Mouse (Mus musculus) intestine, postnatal 0 days (tissue): ENCODE data around the gene Iqsec1. TPM values are rescaled to one million over a fixed set of nuclear protein-coding genes. Genes with fewer than 3 reads are reported as not detected.

Experiments used
- ATAC-seq: fragments of 200-750 bp; cut with Nextera tagmentation; 2 replicates; pipeline ENCODE4 v1.8.0; 2017; ENCODE audit warnings: mild to moderate bottlenecking, moderate TSS enrichment, moderate library complexity
- H3K27ac ChIP-seq: fragments of 300-500 bp; sonication (generic); 2 replicates; pipeline ENCODE4 v1.5.1; 2014; ENCODE audit warnings: mild to moderate bottlenecking, low read depth, low read length, moderate library complexity
- H3K27me3 ChIP-seq: fragments of 300-500 bp; sonication (generic); replicated peaks from 2 replicates; pipeline ENCODE4 v1.6.1; 2014; ENCODE audit warnings: low read length, mixed read lengths; ENCODE audit not compliant: control insufficient read depth, insufficient read depth
- H3K36me3 ChIP-seq: fragments of 300-500 bp; sonication (generic); 2 replicates; pipeline ENCODE4 v1.6.1; 2014; ENCODE audit warnings: mild to moderate bottlenecking, moderate library complexity; ENCODE audit not compliant: control insufficient read depth, insufficient read depth
- H3K4me1 ChIP-seq: fragments of 300-500 bp; sonication (generic); replicated peaks from 2 replicates; pipeline ENCODE4 v1.6.1; 2014; ENCODE audit warnings: antibody characterized with exemption, low read length, mixed read lengths; ENCODE audit not compliant: control insufficient read depth, insufficient read depth
- H3K4me2 ChIP-seq: fragments of 300-500 bp; sonication (generic); replicated peaks from 2 replicates; pipeline ENCODE4 v1.6.1; 2014; ENCODE audit warnings: low read depth, mild to moderate bottlenecking, moderate library complexity
- H3K4me3 ChIP-seq: fragments of 300-500 bp; sonication (generic); 2 replicates; pipeline ENCODE4 v1.5.1; 2014; ENCODE audit warnings: low read depth, low read length
- H3K9ac ChIP-seq: fragments of 300-500 bp; sonication (generic); 2 replicates; pipeline ENCODE4 v1.6.1; 2014; ENCODE audit warnings: mild to moderate bottlenecking, low read depth, low read length
- H3K9me3 ChIP-seq: fragments of 300-500 bp; sonication (generic); 2 replicates; pipeline ENCODE4 v1.6.1; 2016; ENCODE audit warnings: mixed run types; ENCODE audit not compliant: control insufficient read depth
- CTCF ChIP-seq: sonication (generic); IDR thresholded peaks from 2 replicates; pipeline ENCODE4 v1.5.1; 2016; ENCODE audit warnings: low read depth, mild to moderate bottlenecking, control low read depth, antibody characterized with exemption, moderate library complexity
- WGBS: fragments of 180-500 bp; shearing (Covaris S2); extraction: QIAGEN DNeasy Blood & Tissue Kit; methylation state at CpG from one replicate; pipeline ENCODE4 v1.1.7; 2014; 5-methylcytosine and 5-hydroxymethylcytosine counted together
- polyA plus RNA-seq: library from polyadenylated mRNA; unstranded; fragments of >200 nt; fragmentation: Nextera tagmentation; extraction: Ambion mirVana; gene quantifications from 2 replicates; pipeline ENCODE4 v1.2.1, GENCODE M21; 2015

Gene Iqsec1
- polyA plus RNA-seq, 1 experiment from 2014 or later, result 7.0 TPM

- no peak for ATAC-seq
- Histone ChIP-seq H3K27ac (no peak overlapping the region), H3K9ac (no peak overlapping the region)
Observed at GRCm38 (mm10) chr6:90984101-90984500, 4.4 kb downstream of the Iqsec1 start.

GRCm38 (mm10) chr6:90974279-90974678, 14.2 kb downstream of the Iqsec1 start:
- Histone ChIP-seq H3K4me2 (no peak overlapping the region), H3K4me1 (no peaks in the 10 kb centered on the region), H3K4me3 (no peak overlapping the region), H3K27ac (no peak overlapping the region), H3K36me3 (no peaks in the 10 kb centered on the region), H3K9ac (no peak overlapping the region), H3K27me3 (no peaks in the 10 kb centered on the region), H3K9me3 (no peaks in the 10 kb centered on the region)
- no peak for ATAC-seq
- TF ChIP-seq CTCF, result no peak
- 80% methylated on average over 2 of the region's 2 CpGs for WGBS

More at GRCm38 (mm10) chr6:90984101-90984500, 4.4 kb downstream of the Iqsec1 start:
- 0 out of 2 replicates have a peak, but pooled peaks cover 7% of the 10 kb centered on the region for H3K27me3 ChIP-seq
- WGBS, result 41% methylated on average over 3 of the region's 3 CpGs
- H3K4me1 ChIP-seq, result no peaks in the 10 kb centered on the region
- H3K4me2 ChIP-seq, result no peak overlapping the region
- no peak for TF ChIP-seq CTCF
- H3K36me3 ChIP-seq, result no peaks in the 10 kb centered on the region
- H3K4me3 ChIP-seq, result no peak overlapping the region
- no peaks in the 10 kb centered on the region for H3K9me3 ChIP-seq

GRCm38 (mm10) chr6:90969341-90969871, 19.1 kb downstream of the Iqsec1 start:
- Histone ChIP-seq H3K4me1 (no peaks in the 10 kb centered on the region), H3K4me3 (no peak overlapping the region), H3K36me3 (no peaks in the 10 kb centered on the region), H3K9ac (no peak overlapping the region), H3K27ac (no peak overlapping the region), H3K9me3 (no peaks in the 10 kb centered on the region), H3K27me3 (no peaks in the 10 kb centered on the region), H3K4me2 (no peak overlapping the region)
- ATAC-seq, result no peak
- no peak for TF ChIP-seq CTCF
- WGBS, result 50% methylated on average over 2 of the region's 2 CpGs

GRCm38 (mm10) chr6:90953349-90953748, 35.1 kb downstream of the Iqsec1 start:
- Histone ChIP-seq H3K27me3 (no peaks in the 10 kb centered on the region), H3K36me3 (no peaks in the 10 kb centered on the region), H3K9ac (no peak overlapping the region), H3K27ac (no peak overlapping the region), H3K4me1 (no peaks in the 10 kb centered on the region), H3K9me3 (no peaks in the 10 kb centered on the region), H3K4me3 (no peak overlapping the region), H3K4me2 (no peak overlapping the region)
- TF ChIP-seq CTCF, result no peak
- WGBS, result 48% methylated on average over 4 of the region's 4 CpGs
- ATAC-seq, result no peak

GRCm38 (mm10) chr6:90950936-90951335, 37.5 kb downstream of the Iqsec1 start:
- Histone ChIP-seq H3K9ac (no peak overlapping the region), H3K9me3 (no peaks in the 10 kb centered on the region), H3K4me3 (no peak overlapping the region), H3K36me3 (no peaks in the 10 kb centered on the region), H3K4me1 (no peaks in the 10 kb centered on the region), H3K27me3 (no peaks in the 10 kb centered on the region), H3K27ac (no peak overlapping the region), H3K4me2 (no peak overlapping the region)
- WGBS, result 61% methylated on average over 2 of the region's 2 CpGs
- ATAC-seq, result no peak
- no peak for TF ChIP-seq CTCF

- H3K27me3 ChIP-seq, result no peaks in the 10 kb centered on the region
- H3K9me3 ChIP-seq, result no peaks in the 10 kb centered on the region
- H3K4me3 ChIP-seq, result no peak overlapping the region
- H3K27ac ChIP-seq, result no peak overlapping the region
- no peak for TF ChIP-seq CTCF
- no peak overlapping the region for H3K9ac ChIP-seq
- H3K4me1 ChIP-seq, result no peaks in the 10 kb centered on the region
- no peak overlapping the region for H3K4me2 ChIP-seq
- no peak for ATAC-seq
- 91% methylated on average over 1 of the region's 1 CpGs for WGBS
- no peaks in the 10 kb centered on the region for H3K36me3 ChIP-seq
Observed at GRCm38 (mm10) chr6:90948097-90948496, 40.4 kb downstream of the Iqsec1 start.
